Mouse (Mus musculus) layer of hippocampus, adult 9-11 months (tissue): ENCODE measurements around the gene Rfwd3.
"Not testable (repeated sequence)": the region's sequence is repeated elsewhere in the genome, so short reads cannot be mapped to it uniquely, and the experiment has no call there.

Source experiments
- DNase-seq: peaks from one replicate; pipeline ENCODE4 v3.0.0; 2022

Rfwd3 gene

GRCm38 (mm10) chr8:111299821-111300568 is at the start of gene Rfwd3:
Rfwd3 (minus strand) TSS chr8:111300222.
- DNase-seq: peak; percentile 99

GRCm38 (mm10) chr8:111343225-111343624 is 43.2 kb upstream of the Rfwd3 start:
- DNase-seq: peak; percentile 75

- no peak for DNase-seq
Observed at GRCm38 (mm10) chr8:111340186-111340585, 40.2 kb upstream of the Rfwd3 start.

- no peak for DNase-seq
Observed at GRCm38 (mm10) chr8:111338370-111339208, 38.6 kb upstream of the Rfwd3 start.

GRCm38 (mm10) chr8:111337890-111338347 is 37.9 kb upstream of the Rfwd3 start, which contains the start of gene Mlkl:
Mlkl (minus strand) TSS chr8:111338177.
- no peak for DNase-seq

- no peak for DNase-seq
Observed at GRCm38 (mm10) chr8:111337311-111337889, 37.4 kb upstream of the Rfwd3 start.

GRCm38 (mm10) chr8:111336692-111337091 is 36.7 kb upstream of the Rfwd3 start:
- DNase-seq: no peak

- DNase-seq: no peak
Observed at GRCm38 (mm10) chr8:111325222-111325790, 25.3 kb upstream of the Rfwd3 start.

- no peak for DNase-seq
Observed at GRCm38 (mm10) chr8:111314729-111315128, 14.7 kb upstream of the Rfwd3 start.

- not testable (repeated sequence) for DNase-seq
Observed at GRCm38 (mm10) chr8:111313961-111314360, 13.9 kb upstream of the Rfwd3 start.

- no peak for DNase-seq
Observed at GRCm38 (mm10) chr8:111312758-111313162, 12.7 kb upstream of the Rfwd3 start.

GRCm38 (mm10) chr8:111310006-111310405 is 10.0 kb upstream of the Rfwd3 start:
- not testable (repeated sequence) for DNase-seq

GRCm38 (mm10) chr8:111305031-111305730 is 5.2 kb upstream of the Rfwd3 start:
- DNase-seq: no peak

GRCm38 (mm10) chr8:111304359-111304758 is 4.3 kb upstream of the Rfwd3 start:
- DNase-seq: no peak

- DNase-seq: not testable (repeated sequence)
Observed at GRCm38 (mm10) chr8:111303076-111303803, 3.2 kb upstream of the Rfwd3 start.

- no peak for DNase-seq
Observed at GRCm38 (mm10) chr8:111300597-111301546, 850 bp upstream of the Rfwd3 start.

GRCm38 (mm10) chr8:111299363-111299820 is 630 bp downstream of the Rfwd3 start:
- peak; percentile 25 for DNase-seq

- DNase-seq: no peak
Observed at GRCm38 (mm10) chr8:111298011-111298410, 2.0 kb downstream of the Rfwd3 start.

GRCm38 (mm10) chr8:111291733-111292132 is 8.3 kb downstream of the Rfwd3 start:
- no peak for DNase-seq

GRCm38 (mm10) chr8:111290586-111290985 is 9.4 kb downstream of the Rfwd3 start:
- DNase-seq: no peak
